Mouse (Mus musculus) layer of hippocampus, adult 18-20 months (tissue): Measurements from ENCODE around the gene Exoc4. TPM values are rescaled to one million over a fixed set of nuclear protein-coding genes. Genes with fewer than 3 reads are reported as not detected.

Experiments used
- DNase-seq, 2 experiments: peaks; one replicate each; pipeline ENCODE4 v3.0.0; 2022; ENCODE audit warnings: low spot score in 2 of 2
- total RNA-seq, 2 experiments: library from RNA; stranded (reverse); gene quantifications; 2 replicates each; pipeline ENCODE4 v1.2.3; 2021

Exoc4 gene
- total RNA-seq, 2 experiments from 2014 or later, result 82.7 to 87.8 TPM

DNA sequence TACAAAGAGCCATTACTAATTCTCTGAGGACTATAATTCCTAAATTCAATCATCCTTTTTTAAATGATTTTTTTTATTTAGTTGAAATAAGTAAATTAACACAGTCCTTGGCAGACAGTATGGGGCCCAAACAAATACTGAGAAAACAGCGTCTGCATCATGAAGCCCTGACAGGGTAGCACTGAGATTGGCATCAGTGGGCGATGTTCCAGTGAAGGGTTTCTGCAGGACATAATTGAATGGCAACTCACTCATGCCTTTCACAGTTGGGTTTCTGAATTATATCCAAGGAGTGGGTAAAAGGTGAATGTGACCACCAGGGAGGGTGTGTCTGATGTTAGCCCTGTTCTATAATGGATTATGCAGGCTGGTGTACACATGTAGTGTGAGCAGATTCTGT, 674.7 kb downstream of the Exoc4 start:
- no peak for DNase-seq

- DNase-seq, result no peak
Observed at GRCm38 (mm10) chr6:33924888-33925287, 676.0 kb downstream of the Exoc4 start.

DNA sequence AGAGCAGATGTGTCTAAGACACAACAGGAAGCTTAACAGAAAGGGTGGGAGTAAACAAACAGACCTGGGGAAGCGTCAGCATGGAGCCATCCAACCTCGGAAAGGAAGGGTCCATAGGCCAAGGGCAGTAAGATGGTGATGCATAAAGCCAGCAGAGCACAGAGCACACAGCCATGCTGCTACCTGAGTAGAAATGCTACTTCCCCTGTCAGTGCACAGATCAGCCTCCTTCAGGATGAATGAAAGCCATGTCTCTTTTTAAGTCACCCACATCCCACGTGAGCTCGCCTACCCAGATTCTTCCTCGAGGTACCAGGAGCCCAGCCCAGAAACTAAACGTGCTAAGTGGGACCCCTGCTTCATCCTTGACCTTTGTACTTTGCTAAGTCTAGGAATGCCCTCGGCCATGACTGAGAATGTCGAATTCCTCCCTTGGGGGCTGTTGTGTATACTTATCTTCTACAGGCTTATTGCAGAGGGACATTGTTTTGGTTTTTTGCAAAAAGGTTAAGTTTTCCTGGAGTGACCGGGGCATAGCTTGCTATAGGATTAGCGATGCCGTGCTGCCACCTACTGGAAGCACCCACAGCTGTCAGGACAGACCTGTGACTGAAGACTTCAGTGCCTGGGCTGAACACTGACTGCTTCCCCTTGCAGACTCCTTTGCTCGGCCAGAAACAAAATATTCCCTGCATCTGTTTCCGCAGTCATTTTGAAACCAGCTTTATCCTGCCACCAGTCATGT, 680.6 kb downstream of the Exoc4 start:
- peak; percentile 71 to 87 for DNase-seq

GRCm38 (mm10) chr6:33930087-33930945, 681.4 kb downstream of the Exoc4 start:
- peak in 1 of 2 experiments; percentile 39 for DNase-seq

DNA sequence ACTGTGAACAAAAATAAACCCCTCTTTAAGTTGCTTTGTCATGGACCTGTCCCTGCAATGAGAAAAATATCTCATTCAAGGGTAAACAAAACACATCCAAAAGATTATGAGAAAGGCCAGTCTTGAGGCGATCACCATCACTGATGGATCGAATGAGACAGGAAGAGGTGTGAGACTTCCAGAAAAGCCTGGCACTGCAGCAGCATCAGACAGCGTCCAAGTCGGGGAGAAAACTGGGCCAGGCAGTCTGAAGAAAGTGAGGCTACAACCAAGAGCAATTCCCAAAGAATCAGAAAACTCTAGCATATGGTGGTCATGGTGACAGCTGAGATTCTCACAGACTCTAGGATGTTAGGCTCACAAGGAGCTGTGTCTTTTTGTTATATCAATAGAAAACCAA, 689.0 kb downstream of the Exoc4 start:
- no peak for DNase-seq

GRCm38 (mm10) chr6:33939169-33939568, 690.3 kb downstream of the Exoc4 start:
- DNase-seq, result no peak

GRCm38 (mm10) chr6:33946911-33947489, 698.1 kb downstream of the Exoc4 start:
- no peak for DNase-seq

- DNase-seq, result no peak
Observed at GRCm38 (mm10) chr6:33950113-33950512, 701.2 kb downstream of the Exoc4 start.

DNA sequence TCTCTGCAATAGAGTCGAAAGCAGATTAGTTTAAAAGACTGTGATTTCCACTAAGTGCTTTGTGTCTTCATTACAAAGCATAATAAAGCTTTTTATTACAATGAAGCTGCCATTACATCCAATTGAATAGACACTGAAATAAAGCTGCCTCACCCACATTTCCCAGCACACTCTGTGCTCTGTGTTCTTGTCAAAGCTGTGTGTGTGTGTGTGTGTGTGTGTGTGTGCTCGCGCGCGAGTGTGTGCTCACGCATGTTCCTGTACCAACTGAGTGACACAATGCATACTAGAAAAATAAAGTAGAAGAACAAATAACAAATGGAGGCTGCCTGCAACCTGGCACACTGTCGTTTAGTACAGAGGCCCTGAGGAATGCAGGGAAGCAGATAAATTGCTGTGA, 706.6 kb downstream of the Exoc4 start:
- DNase-seq, result peak in 1 of 2 experiments; percentile 63

- no peak for DNase-seq
Observed at GRCm38 (mm10) chr6:33958281-33958680, 709.4 kb downstream of the Exoc4 start.

GRCm38 (mm10) chr6:33960766-33961165, 711.9 kb downstream of the Exoc4 start:
- no peak for DNase-seq

- no peak for DNase-seq
Observed at GRCm38 (mm10) chr6:33963092-33963491, 714.2 kb downstream of the Exoc4 start.

DNA sequence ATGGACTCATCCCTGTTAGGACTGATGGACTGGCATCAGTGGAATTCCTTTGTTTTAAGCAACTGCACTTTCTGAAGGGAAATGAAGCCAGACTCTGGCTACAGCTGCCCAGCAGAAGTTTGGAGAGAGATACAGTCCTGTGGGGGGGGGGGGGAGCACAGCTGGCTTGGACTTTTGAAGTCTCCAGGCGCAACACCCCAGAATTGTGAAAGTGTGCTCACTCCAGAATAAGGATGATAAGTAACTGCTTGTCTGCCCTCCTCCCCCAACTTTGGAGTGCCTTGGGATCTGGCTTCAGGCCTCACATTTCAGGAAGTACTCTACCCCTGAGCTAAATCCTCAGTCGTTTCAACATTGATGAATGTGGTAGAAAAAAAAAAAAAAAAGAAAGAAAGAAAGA, 716.7 kb downstream of the Exoc4 start:
- no peak for DNase-seq

- DNase-seq, result no peak
Observed at GRCm38 (mm10) chr6:33968746-33969145, 719.9 kb downstream of the Exoc4 start.

- no peak for DNase-seq
Observed at GRCm38 (mm10) chr6:33972801-33973200, 723.9 kb downstream of the Exoc4 start.

DNA sequence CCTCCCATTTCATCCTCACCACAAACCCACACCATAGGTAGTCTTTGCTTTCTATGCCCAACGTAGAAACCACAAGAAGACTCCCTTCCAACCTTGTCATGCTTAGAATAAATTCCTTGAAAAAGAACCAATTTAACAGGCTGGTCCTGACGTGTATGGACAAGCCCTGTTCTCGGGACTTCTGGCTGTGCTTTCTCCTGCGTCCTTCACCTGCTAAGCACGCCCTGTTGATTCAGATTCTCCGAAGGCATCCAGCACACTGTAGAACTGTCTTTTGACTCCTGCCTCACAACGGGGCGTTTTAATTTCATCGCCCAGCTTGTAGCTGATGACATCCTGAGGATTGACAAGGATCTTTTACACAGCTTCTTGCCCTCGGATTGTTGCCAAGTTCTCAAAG, 727.7 kb downstream of the Exoc4 start:
- DNase-seq, result no peak

DNA sequence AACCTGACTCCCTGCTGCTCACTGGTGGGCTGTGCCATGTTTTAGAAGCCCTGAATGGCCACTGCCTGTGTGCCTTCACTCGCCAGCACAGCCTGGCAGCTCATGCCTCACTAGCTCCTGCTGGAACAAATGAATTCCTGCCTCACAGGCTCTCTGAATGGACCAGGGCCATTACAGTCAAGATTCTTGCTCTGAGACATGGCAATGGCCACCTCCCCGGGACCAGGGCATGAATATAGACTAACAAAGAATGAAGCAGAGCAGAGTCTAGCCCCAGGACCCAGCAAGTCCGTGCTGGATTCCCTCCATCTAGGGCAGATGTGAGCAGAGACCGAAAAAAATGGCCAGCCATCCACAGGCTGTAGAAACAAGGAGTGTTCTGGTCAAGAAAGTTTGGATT, 728.6 kb downstream of the Exoc4 start:
- DNase-seq, result no peak

GRCm38 (mm10) chr6:33977880-33978279, 729.0 kb downstream of the Exoc4 start:
- no peak for DNase-seq

GRCm38 (mm10) chr6:33982709-33983108, 733.8 kb downstream of the Exoc4 start:
- DNase-seq, result no peak

DNA sequence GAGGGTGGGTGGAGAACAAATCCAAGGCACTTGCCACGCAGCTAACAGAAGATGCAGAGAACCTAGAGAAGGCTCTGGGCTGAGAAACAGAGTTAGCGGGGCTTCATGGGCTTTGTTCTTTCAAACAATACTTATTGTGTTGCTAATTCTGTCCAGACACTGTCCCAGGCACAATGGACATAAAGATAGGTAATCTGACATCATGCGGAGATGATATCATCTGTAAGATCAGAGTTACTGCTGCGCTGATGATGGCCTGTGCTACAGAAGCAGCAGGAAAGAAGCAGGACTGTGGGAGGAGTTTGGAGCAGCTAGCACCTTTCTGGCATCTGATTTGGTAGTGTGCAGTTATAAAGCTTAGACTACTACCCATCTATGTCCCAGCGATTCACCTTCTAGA, 738.2 kb downstream of the Exoc4 start:
- no peak for DNase-seq

DNA sequence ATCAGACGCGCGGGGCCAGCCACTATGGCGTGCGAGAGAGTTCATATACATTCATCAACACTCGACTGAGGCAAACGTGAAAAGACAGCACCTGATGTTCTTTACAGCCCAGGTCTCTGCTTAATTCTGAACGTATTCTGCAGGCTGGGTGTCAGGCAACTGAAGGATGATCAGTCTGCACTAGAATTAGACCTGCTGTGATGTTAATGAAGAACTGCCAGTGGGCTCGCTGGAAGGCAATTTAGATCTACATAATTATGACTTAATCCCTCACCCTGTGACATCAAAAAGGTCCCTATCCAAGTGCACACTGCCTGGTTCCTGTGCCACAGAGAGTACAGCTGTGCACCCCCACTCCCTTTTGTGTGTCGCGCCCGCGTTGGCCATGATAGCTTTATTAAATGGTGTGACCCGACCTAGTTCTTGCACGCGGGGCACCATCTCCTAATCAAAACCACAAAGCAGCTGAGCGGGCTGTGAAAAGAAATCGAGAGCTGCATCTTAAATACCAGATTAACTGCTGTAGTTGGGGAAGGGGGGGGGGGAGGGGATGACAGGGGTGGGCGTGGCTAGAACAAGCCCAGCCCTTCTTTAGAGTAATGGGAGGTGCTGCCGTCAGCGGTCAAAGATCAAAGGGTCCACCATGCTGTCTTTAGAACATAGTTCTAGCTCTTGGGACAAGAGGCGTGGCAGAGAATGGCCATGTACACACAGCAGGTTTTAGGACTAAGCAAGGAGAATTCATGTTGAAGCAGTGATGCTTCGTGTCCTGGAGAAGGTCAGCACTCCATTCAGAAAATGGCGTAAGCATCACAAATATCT, 743.5 kb downstream of the Exoc4 start:
- peak in 1 of 2 experiments; percentile 21 for DNase-seq
